Mouse (Mus musculus): ENCODE data around the gene Fam167b. TPM values are rescaled to one million over a fixed set of nuclear protein-coding genes. Genes with fewer than 3 reads are reported as not detected.
A peak's percentile ranks its signal among the peaks of the same experiment; 100 is the strongest.

Fam167b gene
- total RNA-seq, 2 experiments from 2014 or later: 0.65 TPM; not detected in 1

GRCm38 (mm10) chr4:129608426-129609025 is 30.2 kb upstream of the Fam167b start:
- peak; percentile 73 to 77 for DNase-seq

- peak; percentile 81 to 85 for DNase-seq
Observed at GRCm38 (mm10) chr4:129600233-129601158, 22.1 kb upstream of the Fam167b start, which contains the start of the genes Eif3i and Tmem234. Eif3i (minus strand) TSS chr4:129600648. Tmem234 (plus strand) TSS chr4:129600668.

GRCm38 (mm10) chr4:129588865-129589264 is 10.5 kb upstream of the Fam167b start:
- no peak for DNase-seq

- DNase-seq: no peak
Observed at GRCm38 (mm10) chr4:129586943-129587342, 8.6 kb upstream of the Fam167b start.

- no peak for DNase-seq
Observed at GRCm38 (mm10) chr4:129585773-129586172, 7.4 kb upstream of the Fam167b start.

GRCm38 (mm10) chr4:129584884-129585608 is 6.7 kb upstream of the Fam167b start:
- peak; percentile 79 to 81 for DNase-seq

GRCm38 (mm10) chr4:129584370-129584769 is 6.0 kb upstream of the Fam167b start:
- no peak for DNase-seq

- no peak for DNase-seq
Observed at GRCm38 (mm10) chr4:129582251-129582650, 3.9 kb upstream of the Fam167b start.

- no peak for DNase-seq
Observed at GRCm38 (mm10) chr4:129580347-129580746, 2.0 kb upstream of the Fam167b start.

- DNase-seq: no peak
Observed at GRCm38 (mm10) chr4:129577688-129578087, 661 bp downstream of the Fam167b start.

GRCm38 (mm10) chr4:129576863-129577491 is 1.4 kb downstream of the Fam167b start:
- DNase-seq: peak; percentile 51 to 55

- no peak for DNase-seq
Observed at GRCm38 (mm10) chr4:129575171-129575844, 3.0 kb downstream of the Fam167b start.

GRCm38 (mm10) chr4:129573430-129573829 is 4.9 kb downstream of the Fam167b start, which contains the start of gene Lck:
Lck (minus strand) TSS chr4:129573641.
- no peak for DNase-seq

- no peak for DNase-seq
Observed at GRCm38 (mm10) chr4:129573093-129573370, 5.3 kb downstream of the Fam167b start.

- no peak for DNase-seq
Observed at GRCm38 (mm10) chr4:129572236-129573092, 5.9 kb downstream of the Fam167b start.

- no peak for DNase-seq
Observed at GRCm38 (mm10) chr4:129571551-129572084, 6.7 kb downstream of the Fam167b start.

- no peak for DNase-seq
Observed at GRCm38 (mm10) chr4:129570028-129570427, 8.3 kb downstream of the Fam167b start.

GRCm38 (mm10) chr4:129568366-129568765 is 10.0 kb downstream of the Fam167b start:
- no peak for DNase-seq

- DNase-seq: no peak
Observed at GRCm38 (mm10) chr4:129565139-129565538, 13.2 kb downstream of the Fam167b start.

GRCm38 (mm10) chr4:129563718-129564117 is 14.6 kb downstream of the Fam167b start:
- no peak for DNase-seq

GRCm38 (mm10) chr4:129561184-129561583 is 17.2 kb downstream of the Fam167b start:
- no peak for DNase-seq

Measured in layer of hippocampus, postnatal 36 days (tissue).